Mouse (Mus musculus) layer of hippocampus, adult 6 months (tissue): Measurements from ENCODE around the gene Gm29644. TPM values are rescaled to one million over a fixed set of nuclear protein-coding genes. Genes with fewer than 3 reads are reported as not detected.

Experiments
- long read RNA-seq, 2 experiments: library from polyadenylated mRNA; unstranded; transcript quantifications; one replicate each; pipeline ENCODE4 v2.0.0; 2019 to 2020
- polyA plus RNA-seq: library from polyadenylated mRNA; unstranded; fragments of <200 nt; fragmentation: Nextera tagmentation; gene quantifications from 2 replicates; pipeline ENCODE4 v1.2.3, GENCODE M21; 2021

Gm29644 gene
- not detected in 2 replicates for polyA plus RNA-seq
- long read RNA-seq, experiment 1 = 0 reads
- long read RNA-seq, experiment 2 = 0 reads

DNA sequence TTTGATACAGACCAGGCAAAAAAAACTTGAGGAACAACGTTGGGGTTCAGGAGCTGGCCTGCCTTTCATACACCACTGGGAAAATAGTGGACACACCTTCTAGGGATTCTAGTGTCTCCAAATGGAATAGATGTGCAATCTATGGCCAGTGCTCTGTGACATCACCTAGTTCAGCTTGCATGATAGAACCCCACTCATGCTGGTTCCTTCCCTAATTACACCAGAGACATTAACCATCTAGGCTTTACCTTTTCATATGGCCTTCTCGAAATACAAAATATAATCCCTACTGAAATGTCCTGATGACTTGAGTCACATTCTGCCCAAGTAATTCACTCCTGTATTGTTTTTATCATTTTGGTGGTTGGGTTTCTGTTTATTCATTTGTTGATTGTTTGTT is at the start of gene Gm29644, which contains the start of gene Gm29423:
TSS of gene Gm29644 (minus strand) at position 157 of the 400 bp plus-strand sequence.
TSS of gene Gm29423 (minus strand) at position 101 of the 400 bp plus-strand sequence.

DNA sequence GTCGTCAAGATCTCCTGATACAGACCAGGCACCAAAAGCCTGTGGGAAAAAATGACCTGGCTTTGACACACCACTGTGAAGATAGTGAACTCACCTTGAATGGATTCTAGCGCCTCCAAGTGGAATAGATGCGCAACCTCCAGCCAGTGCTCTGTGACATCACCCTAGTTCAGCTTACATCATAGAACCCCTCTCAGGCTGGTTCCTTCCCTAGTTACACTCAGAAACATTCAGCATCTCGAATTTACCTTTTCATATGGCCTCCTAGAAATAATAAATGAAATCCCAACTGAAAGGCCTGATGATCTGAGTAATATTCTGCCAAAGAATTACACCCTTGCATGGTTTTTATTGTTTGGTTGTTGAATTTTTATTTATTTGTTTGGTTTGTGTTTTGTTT is 29.6 kb downstream of the Gm29644 start, which contains the start of gene Gm21118:
TSS of gene Gm21118 (minus strand) at position 101 of the 400 bp plus-strand sequence.

Other genes with a start within 250 kb of the Gm29644 start
- not detected in 2 replicates for gene Gm21118, start 29.7 kb downstream of the Gm29644 start, polyA plus RNA-seq
- not detected in 2 replicates for gene Gm29423, start 56 bp downstream of the Gm29644 start, polyA plus RNA-seq
- gene Gm20888, start 138.5 kb upstream of the Gm29644 start, polyA plus RNA-seq = not detected in 2 replicates